Mouse (Mus musculus): ENCODE measurements around the gene Sik1.

Gene Sik1

DNA sequence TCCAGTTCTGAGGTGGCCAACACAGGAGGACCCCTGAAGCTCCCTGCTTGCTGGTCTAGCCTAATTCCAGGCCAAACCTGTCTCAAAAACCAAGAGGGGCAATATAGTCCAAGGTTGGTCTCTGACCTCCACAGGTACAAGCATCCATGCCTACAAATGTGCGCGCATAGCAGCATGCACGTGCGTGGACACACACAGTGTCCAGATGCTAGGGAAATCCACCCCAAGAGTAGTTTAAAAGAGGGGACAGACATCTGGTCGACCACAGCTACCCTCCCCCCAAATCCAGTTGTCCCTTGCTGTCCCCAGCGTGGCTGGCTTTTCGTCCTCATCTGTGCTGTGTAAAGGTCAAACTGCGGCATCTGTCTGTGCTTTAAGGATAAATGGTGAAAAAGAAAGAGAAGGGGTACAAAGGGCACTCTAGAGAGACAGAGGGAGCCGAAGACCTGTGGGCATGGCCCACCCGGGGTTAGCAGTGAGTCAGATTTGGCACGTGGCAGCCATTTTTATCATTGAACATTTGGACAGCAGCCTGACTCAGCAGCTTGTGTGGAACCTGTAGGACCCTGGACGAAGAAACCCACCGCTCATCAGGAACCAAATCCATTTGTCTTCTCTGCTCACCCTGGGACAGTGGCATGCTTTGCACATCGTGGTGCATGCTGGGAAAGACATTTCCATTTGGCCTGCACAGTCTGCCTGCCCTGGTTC lies 23.6 kb downstream of the Sik1 start:
- DNase-seq: no peak

DNA sequence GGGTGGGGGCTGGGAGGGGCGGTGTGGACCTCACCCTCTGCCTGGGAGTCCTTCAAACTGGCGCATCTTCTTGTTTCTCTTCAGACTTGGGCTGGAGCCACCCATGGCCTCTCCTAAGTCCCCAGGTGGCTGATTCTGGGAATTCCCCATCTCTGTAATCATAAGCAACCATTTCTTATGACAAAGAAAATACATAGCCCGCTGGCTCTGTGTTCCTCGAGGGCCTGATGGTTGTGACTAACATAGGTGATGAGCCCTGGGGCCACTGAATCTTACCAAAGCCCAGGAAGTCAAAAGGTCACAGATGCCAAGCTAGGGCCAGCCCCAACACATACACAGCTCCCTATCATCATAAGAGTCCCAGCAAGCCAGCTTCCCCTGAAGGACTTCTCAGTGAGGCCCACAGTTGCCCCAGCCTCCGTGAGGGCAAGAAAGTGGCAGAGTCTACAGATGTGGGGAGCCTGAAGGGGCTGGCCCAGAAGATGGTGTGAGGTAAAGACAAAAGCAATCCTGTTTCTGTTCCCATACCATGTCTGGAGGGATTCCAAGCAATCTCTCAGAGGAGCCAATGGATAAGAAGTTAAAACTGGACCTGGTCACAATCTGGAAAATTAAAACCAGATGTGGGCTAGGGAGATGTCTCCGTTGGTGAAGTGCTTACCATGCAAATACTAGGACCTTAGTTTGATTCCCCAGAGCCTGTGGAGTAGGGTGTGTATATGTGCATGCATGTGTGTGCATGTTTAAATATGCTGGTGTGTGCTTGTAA lies 24.3 kb downstream of the Sik1 start:
- no peak for DNase-seq

DNA sequence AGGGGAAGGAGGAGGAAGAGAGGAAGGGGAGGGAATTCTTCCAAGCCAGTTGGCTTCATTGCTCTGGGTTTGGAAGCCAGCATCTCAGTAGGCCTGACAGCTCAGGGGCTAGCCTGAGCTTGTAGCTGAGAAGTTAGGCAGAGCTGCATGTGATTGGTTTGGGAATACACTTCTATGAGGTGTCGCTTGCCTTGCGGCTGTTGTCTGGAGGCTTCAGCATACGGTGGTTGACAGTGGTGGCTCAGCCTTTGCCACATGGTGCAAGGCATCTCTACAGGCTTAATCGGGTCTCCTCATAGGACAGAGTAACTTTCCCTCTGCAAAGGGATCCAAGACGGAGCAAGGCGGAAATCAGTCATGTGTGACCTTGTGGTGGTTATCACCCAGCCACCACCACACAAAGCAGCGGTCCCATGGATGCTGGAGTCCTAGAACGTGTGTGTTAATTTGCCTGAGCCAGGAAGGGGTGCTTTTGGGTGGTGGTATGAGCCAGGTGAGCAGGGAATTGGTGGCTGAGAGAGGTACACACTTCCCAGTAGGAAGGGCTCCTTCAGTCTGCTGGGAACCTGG lies 25.0 kb downstream of the Sik1 start:
- DNase-seq: no peak

DNA sequence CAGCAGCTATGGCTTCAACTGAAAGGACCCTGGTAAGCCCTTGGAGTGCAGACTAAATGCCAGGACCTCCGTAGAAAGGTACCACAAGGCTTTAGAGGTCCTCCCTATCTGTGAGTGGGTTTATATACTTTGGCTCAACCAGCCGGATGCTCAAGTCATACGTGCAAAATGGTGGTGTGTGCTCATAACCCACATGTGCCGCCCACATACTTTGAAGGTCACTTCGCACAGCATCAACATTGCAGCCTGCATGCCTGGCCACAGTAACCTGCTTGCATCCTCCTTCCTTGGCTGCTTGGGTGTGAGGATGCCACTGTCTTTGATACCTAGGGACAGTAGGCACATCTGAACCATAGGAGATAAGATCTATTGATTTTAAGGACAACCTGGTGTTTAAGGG lies 26.7 kb downstream of the Sik1 start:
- DNase-seq: no peak

DNA sequence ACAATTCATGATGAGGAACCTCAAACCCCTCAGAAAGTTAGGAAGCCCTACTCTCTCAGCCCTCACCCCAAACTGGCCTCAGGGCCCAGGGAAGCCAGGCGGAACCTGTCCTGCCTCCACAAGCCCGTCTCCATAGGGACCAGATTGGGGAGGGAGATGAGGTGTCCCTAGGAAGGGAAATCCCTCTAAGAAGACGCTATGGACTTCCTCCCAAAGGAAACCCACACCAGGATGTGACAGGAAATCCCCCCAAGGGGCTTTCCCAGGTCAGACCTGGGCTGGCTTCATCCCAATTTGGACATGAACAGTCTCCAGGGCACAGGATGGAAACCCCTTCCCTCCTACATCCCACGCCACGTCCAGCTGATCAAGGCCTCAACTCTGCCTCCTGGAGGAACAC lies 27.5 kb downstream of the Sik1 start:
- DNase-seq: no peak

DNA sequence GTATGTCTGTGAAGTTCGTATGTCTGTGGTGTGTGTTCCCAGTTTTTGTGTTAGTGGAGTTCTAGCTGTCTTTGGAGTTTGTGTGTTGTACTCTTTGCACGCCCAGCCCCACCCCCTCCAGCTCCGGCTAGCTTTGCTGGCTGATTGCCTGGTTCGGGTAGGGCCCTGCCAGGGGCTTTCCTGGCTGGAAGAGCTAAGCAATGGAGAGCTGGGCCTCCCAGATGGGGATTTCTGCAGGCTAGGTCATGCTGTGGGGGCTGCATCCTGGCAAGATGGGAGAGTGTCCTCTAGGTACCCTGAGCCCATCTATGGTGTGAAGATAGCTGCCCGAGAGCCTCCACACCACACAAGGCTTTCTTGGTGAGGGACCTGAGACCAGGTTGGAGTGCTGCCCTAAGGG lies 28.4 kb downstream of the Sik1 start:
- DNase-seq: no peak

DNA sequence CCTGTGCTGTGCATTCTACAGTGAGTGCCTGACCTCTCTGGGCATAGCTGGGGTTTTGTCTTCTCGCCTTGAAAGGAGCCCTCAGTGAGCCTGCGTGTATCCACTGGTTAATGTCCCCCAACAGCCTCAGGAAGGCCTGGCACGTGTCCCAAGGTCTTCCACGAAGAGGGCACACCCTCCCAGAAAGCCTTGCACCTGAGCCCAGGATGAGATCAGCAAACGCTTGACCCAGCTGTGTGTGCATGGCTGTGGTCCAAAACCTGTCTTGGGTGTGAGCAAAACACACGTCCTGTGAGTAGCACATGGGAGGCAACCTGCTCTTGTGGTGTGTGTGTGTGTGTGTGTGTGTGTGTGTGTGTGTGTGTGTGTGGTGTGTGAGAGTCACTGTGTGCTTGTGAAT lies 28.9 kb downstream of the Sik1 start:
- no peak for DNase-seq

DNA sequence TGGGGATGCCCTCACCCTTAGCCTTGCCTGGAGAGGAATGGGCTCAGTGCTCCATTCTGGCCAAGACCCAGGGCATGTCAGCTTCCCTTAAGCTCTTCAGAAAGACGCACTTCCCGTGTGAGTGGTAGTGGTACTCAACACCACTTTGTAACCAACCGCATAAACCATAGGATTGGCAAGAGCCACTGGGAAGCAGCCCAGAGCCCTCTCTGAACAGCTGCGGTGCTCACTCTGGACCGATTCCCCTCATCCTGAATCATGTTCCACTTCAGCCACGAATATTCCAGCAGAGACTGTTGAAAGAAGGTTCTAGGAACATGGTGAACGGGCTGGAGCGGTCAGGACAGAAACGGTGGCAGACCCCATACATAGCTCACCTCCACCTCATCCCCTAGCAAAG lies 29.9 kb downstream of the Sik1 start:
- DNase-seq: no peak

DNA sequence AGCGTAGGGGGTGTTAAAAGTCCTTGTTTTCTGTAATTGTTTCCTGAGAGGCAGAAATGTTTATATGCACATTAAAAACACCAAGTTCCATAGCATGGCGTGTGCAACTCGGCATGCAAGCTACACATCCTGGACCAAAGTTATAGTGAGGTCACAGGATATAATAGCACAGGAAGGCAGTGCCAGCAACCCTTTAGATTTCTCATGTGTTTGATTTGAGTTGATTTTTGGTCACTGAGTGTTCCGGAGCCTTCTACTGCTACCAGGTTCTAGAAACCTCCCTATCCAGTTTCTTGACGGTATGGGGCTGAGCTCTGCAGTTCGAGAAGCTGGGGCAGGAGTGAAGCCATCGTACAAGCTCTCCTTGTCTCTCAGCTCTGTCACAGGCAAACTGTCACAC lies 30.8 kb downstream of the Sik1 start:
- no peak for DNase-seq

DNA sequence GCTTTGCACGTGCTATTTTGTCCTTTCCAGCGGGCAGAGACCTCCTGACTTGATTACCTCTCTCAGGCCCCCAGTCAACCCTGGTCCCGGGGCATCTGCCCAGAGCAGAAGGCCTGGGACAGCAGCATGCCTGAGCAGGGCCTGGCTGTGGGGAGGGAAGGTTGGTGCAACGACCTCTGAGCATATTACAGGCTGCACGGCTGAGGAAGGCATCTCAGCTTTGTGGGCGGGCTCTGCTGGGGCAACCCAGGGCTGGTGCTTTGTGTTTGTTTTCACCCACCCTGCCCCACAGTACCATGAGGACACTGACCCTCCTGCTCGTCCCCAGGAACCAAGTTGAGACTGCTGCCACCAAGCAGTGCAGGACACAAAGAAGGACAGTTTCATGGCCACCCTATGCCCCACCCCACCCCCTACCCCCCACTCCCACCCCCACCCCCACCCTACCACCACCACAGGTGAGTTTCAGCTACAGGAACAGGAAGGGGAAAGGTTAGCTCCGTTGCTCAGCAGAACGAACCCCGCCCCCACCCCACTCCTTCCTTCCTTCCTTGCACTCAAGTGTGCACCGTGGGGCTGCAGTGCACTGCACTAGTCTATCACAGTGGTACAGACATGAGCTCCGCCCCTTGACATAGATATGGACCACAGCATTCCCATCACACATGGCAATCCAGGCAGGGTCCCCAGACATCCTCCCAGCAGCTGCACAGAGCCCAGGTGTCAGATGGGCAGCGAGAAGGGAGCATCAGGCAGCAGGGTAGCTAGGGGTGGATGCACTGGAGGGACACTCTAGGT lies 34.3 kb downstream of the Sik1 start:
- peak; percentile 72 to 76 for DNase-seq

DNA sequence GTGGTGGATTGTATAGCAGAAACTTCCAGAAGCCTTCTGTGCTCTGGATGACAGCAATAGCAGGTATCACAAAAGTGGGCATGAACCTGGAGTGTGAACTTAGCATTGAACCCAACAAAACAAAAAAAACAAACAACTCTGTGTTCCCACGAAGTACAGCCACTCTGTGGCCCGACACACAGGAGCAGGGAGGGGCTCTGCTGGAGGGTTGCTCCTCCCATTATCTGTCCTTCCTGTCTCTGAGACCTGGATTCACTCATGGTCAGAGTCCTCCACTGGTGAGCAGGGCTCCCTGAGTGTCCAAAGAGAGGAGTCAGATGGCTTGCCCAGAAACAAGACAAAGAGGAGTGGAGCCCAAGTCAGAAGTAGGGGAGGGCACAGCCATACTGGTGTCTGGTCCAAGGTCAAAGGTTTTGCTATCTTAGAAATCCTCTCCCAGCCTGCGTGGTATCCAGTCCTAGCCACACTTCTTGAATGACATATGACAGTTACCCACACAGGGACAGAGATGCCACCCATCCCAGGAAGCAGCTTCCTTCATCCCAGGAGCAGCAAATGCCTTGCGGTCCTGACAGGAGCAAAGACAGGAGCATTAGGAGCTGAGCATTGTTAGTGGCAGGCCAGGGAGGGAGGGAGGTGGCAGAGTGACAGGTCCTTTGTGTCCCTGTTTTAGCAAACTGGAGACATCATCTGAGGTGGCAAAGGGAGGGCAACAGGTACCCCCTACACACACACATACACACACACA lies 35.3 kb downstream of the Sik1 start:
- DNase-seq: no peak

DNA sequence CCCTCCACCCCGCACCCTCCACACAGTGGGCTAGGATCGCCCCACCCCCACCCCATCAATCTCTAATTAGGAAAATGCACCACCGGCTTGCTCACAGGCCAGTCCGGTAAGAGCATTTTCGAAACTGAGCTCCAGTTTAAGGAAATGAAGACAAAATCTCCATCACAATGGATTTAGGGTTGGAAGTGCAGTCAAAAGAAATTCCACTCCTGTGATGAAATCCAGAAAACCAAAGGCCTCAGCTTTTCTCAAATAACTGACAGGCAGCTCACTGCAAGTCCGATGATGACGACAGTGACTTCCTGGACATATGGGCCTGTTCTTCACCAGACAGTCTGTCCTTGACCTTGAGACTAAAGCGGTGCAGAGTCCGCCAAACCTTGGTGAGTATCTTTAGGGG lies 36.2 kb downstream of the Sik1 start:
- no peak for DNase-seq

DNA sequence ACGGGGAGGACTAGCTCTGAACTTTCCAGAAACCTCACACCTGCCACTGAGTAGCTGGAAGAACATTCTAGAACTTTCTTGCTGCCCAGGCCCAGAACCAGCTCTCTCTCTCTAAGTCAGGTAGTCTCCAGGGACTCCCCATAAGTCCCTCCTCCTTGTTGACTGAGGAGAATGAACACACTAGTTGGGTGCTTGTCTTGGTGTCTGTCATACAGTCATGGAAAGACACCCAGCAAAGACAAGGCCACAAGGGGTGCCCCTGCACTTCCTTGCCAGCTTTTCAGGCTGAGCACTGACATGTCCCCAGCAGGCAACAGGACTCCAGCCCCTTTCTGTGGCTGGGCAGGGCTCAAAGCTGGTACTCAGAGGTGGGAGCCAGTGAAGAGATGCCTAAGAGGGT lies 37.8 kb downstream of the Sik1 start:
- DNase-seq: no peak

DNA sequence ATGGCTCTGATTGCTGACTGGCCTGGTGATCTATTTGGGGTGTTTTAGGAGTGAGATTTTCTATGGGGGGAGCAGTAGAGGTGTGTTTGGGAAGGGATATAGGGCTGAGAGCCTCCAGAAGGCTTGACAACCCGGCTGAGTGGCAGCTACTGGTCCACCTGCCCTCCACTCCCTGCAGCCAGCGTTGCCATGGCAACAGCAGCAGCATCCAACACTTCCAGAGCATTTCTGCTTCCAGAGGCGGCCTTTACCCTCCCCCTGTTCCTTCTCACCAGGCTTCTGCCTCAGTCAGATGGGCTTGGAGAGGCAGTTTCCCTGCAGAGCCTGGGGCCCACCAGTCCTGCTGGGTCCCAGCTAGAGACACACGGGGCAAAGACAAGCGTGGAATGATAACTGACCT lies 38.4 kb downstream of the Sik1 start:
- no peak for DNase-seq

DNA sequence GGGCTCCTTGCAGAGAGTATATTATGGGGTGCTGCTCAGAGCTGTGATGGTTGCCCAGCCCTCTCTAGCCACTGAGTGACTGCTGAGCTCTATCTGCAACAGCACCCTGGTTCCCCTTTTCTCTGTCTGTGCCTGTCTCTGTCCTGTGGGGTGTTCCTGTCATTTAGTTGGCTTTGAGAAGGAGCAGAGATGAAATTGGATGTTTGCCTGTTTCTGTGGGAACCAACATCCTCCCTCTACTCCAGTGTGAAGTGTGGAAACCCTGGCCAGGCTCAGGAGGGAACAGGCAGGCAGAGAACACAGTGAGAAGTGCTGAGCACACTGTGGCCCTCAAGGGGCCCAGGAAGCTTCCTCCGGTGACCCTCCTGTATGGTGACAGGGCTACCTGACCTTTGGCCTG lies 40.8 kb downstream of the Sik1 start:
- no peak for DNase-seq

DNA sequence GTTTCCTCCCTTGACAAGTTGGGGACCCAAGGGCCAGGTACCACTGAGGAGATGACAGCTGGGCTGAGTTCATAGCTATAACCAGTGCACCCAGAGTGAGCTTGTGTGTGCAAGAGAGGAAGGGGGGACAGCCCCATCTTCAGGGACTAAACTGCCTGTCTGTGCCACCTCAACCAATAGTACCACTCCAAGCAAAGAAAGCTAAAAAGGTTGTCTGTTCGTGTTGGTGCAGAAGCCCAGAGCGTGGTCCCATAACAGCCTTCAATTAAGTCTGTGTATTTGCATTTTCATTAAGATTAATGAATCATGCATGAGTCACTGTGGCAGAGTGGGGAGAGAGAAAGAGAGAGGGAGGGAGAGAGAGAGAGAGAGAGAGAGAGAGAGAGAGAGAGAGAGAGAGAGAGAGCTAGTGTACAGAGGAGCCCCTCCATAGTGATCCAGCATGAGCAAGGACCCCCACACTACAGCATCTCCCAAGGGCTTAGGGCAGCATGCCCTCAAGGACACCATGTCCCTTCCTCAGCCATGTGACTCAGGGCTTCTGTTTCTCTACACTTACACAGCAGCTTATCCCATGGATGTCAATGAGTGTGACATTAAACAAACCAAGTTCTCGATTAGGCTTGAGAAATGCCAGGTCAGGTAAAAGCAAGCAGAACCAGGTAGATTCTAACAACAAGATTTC lies 41.5 kb downstream of the Sik1 start:
- no peak for DNase-seq

DNA sequence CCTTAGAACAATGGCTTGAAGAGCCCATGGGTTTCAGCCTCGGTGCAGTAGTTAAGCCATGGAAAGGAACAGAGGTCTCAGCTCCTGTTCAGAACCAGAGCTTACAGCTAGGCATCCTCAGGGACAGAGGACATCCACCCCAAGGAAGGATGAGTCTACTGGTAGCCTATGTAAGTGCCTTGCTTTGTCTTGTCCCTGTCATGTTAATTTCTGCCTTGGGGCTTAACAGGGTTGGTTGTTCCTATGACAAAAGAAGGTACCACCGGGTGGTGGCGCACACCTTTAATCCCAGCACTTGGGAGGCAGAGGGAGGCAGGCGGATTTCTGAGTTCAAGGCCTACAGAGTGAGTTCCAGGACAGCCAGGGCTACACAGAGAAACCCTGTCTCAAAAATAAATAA lies 44.3 kb downstream of the Sik1 start:
- no peak for DNase-seq

DNA sequence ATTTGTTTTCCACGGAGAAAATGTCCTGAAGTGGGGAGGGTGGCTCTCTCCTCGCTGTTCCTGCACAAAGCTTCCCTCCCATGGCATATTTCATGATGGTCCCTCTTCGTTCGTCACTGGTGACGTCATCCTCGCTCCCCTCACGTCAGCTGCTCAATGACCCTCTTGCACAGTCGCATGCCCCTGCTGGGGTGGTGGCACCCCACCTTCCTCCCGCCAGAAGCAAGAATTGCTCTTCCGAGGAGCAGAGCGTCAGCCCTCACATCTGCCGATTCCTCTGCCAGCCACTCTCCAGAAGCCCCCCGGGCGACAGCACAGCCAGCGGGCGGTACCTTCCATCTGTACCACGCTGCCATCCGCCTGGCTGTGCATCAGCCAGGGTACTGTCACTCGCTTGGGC lies 45.7 kb downstream of the Sik1 start:
- DNase-seq: no peak

DNA sequence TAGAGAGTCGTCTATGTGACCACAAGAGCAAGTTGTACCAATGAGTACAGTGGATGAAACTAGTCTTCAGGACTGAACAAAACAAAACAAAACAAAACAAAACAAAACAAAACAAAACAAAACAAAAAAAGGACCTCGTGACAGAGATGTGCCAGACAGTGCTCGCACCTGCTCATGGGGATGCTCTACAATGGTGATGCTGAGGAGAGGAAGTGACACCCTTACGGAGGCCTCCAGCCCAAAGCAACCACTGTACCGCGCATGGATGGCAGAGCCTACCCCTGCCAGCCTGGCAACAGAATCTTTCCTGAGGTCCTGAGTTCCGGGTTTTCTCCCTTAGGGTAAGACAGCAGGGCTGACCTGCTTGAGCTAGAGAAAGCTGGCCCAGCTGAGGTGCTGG lies 46.5 kb downstream of the Sik1 start:
- DNase-seq: no peak

DNA sequence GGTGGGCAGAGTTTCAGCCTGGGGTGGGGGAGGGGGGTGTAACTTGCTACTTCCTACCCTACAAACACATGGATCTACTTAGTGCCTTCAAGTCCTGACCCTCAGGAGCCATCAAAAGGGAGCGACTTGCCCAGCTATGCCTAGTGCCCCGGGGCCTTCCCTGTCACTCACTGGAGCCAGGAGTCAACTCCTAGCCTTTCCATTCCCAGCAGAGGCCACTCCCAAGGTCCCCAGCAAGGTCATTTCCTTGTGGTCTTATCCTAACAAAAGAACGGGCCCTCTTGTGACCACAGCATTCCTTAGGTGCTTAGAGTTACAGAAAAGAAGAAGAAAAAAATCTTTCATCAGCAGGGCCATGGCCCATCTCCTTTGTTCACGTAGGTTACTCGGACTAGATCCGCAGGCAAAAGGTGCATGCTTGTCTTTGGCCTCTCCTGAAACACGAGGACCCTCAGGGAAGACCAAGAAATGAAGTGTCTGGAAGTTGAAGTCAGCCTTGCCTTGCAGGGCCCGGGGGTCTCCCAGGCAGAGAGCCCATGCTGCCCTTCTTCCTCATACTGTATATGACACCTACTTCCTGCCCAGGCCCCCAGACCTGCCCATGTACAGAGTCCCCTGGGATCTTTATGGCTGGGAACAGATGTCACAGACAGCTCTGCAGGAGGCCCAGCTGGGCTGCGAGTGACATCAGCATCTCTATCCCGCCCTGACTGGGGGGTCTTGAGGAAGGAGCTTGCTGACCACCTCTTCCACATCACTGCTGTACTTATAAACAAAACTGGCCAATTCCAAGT lies 47.3 kb downstream of the Sik1 start:
- DNase-seq: no peak

DNA sequence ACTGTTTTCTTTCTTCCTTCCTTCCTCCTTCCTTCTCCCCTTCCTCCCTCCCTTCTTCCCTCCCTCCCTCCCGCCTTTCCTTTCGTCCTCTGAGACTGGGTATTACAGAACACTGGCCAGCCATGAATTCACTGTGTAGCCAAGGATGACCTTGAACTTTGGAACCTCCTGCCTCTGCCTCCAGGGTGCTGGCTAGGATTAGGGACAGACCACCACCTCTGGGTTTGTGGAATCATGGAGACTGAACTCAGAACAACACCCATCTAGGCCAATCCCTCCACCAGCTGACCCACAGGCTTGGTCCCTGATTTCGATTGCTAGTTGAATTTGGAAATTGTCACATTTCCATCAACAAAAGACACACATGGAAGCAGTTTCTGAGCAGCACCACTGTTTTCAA lies 49.1 kb downstream of the Sik1 start:
- DNase-seq: no peak
